Mouse (Mus musculus) stomach, embryonic 14.5 days (tissue): ENCODE data around the gene Ttc3. TPM values are rescaled to one million over a fixed set of nuclear protein-coding genes. Genes with fewer than 3 reads are reported as not detected.
"Not testable (repeated sequence)": the region's sequence is repeated elsewhere in the genome, so short reads cannot be mapped to it uniquely, and the experiment has no call there.

Source experiments
- ATAC-seq: fragments of 200-750 bp; cut with Nextera tagmentation; 2 replicates; pipeline ENCODE4 v1.8.0; 2017; ENCODE audit warnings: low read depth, moderate TSS enrichment; ENCODE audit not compliant: insufficient number of reproducible peaks, insufficient read depth, low FRiP score
- H3K27ac ChIP-seq: fragments of 300-500 bp; sonication (generic); 2 replicates; pipeline ENCODE4 v1.5.1; 2014; ENCODE audit warnings: mild to moderate bottlenecking, low read length, moderate library complexity, mixed read lengths
- H3K27me3 ChIP-seq: fragments of 300-500 bp; sonication (generic); 2 replicates; pipeline ENCODE4 v1.6.1; 2014; ENCODE audit warnings: low read length, control low read depth, mixed read lengths; ENCODE audit not compliant: control insufficient read depth, insufficient read depth
- H3K36me3 ChIP-seq: fragments of 300-500 bp; sonication (generic); 2 replicates; pipeline ENCODE4 v1.6.1; 2014; ENCODE audit warnings: mild to moderate bottlenecking, control low read depth, low read length, moderate library complexity, mixed read lengths; ENCODE audit not compliant: control insufficient read depth, insufficient read depth
- H3K4me1 ChIP-seq: fragments of 300-500 bp; sonication (generic); 2 replicates; pipeline ENCODE4 v1.6.1; 2014; ENCODE audit warnings: low read length, control low read depth, mixed read lengths; ENCODE audit not compliant: control insufficient read depth, insufficient read depth
- H3K4me2 ChIP-seq: fragments of 300-500 bp; sonication (generic); replicated peaks from 2 replicates; pipeline ENCODE4 v1.6.1; 2014; ENCODE audit warnings: low read depth, low read length, control low read depth
- H3K4me3 ChIP-seq: fragments of 300-500 bp; sonication (generic); 2 replicates; pipeline ENCODE4 v1.5.1; 2014; ENCODE audit warnings: low read depth, low read length, control low read depth
- H3K9ac ChIP-seq: fragments of 300-500 bp; sonication (generic); replicated peaks from 2 replicates; pipeline ENCODE4 v1.6.1; 2014; ENCODE audit warnings: low read depth, mild to moderate bottlenecking, control low read depth, low read length, moderate library complexity, mixed read lengths
- H3K9me3 ChIP-seq: fragments of 300-500 bp; sonication (generic); 2 replicates; pipeline ENCODE4 v1.6.1; 2016; ENCODE audit warnings: low read depth, low read length, control low read depth; ENCODE audit not compliant: control insufficient read depth
- WGBS: fragments of 180-500 bp; shearing (Covaris S2); extraction: QIAGEN DNeasy Blood & Tissue Kit; methylation state at CpG from one replicate; pipeline ENCODE4 v1.1.7; 2014; 5-methylcytosine and 5-hydroxymethylcytosine counted together
- polyA plus RNA-seq: library from polyadenylated mRNA; unstranded; fragments of >200 nt; fragmentation: Nextera tagmentation; extraction: Ambion mirVana; gene quantifications from 2 replicates; pipeline ENCODE4 v1.2.1, GENCODE M21; 2014

Ttc3 gene
- polyA plus RNA-seq, 1 experiment from 2014 or later = 308 TPM

DNA sequence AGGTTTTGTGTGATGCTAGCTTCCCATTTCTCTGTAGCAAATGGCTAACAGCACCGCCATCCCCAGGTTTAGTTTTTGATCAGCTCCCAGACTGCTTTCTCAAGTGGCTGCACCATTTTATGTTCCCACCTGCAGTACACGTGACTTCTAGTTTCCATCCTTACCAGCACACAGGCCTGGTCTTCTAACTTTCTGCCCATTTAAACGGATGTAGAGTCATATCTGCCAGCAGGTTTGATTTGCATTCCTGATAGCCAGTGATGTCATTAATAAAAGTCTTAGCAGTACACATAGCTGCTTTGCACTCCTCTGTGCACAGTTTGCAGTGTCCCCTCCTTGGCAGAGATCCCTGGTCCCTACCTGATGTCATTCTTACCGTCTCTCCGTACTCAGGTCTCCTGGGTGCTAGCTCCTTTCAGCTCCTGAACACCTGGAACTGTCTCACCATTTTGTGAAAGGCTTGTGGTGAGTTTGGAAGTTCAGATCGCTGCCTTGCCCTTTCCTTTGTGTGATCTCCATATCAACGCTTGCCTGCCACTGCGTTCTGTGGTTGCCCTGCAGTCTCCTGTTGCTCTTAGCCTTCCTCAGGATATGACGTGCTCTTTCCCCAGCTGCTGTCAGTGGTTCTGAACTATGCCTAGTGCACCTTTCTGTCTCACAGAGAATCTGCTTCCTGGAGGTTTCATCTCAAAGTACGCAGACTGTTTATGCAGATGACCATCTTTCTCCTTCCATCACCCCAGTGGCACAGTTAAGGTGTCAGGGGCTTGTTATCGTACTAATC is 114.5 kb downstream of the Ttc3 start:
- Histone ChIP-seq H3K27me3 (no peaks in the 10 kb centered on the region), H3K4me2 (no peak overlapping the region), H3K4me3 (no peak overlapping the region), H3K36me3 (no peaks in the 10 kb centered on the region), H3K9ac (no peak overlapping the region), H3K4me1 (no peaks in the 10 kb centered on the region), H3K27ac (no peak overlapping the region), H3K9me3 (no peaks in the 10 kb centered on the region)
- no peak for ATAC-seq
- WGBS = 81% methylated on average over 11 of the region's 11 CpGs

GRCm38 (mm10) chr16:94487341-94487740 is 116.9 kb downstream of the Ttc3 start:
- no peak overlapping the region for H3K27ac ChIP-seq
- no peak overlapping the region for H3K4me2 ChIP-seq
- H3K9ac ChIP-seq = no peak overlapping the region
- no peak for ATAC-seq
- H3K9me3 ChIP-seq = no peaks in the 10 kb centered on the region
- H3K4me1 ChIP-seq = no peaks in the 10 kb centered on the region
- H3K27me3 ChIP-seq = no peaks in the 10 kb centered on the region
- WGBS = 69% methylated on average over 5 of the region's 5 CpGs
- H3K4me3 ChIP-seq = no peak overlapping the region
- no peaks in the 10 kb centered on the region for H3K36me3 ChIP-seq

- no peak overlapping the region for H3K27ac ChIP-seq
- no peak overlapping the region for H3K9ac ChIP-seq
- H3K9me3 ChIP-seq = no peaks in the 10 kb centered on the region
- no peaks in the 10 kb centered on the region for H3K4me1 ChIP-seq
- no peak overlapping the region for H3K4me2 ChIP-seq
- no peak overlapping the region for H3K4me3 ChIP-seq
- H3K27me3 ChIP-seq = no peaks in the 10 kb centered on the region
- ATAC-seq = no peak
- no peaks in the 10 kb centered on the region for H3K36me3 ChIP-seq
- WGBS = 91% methylated on average over 5 of the region's 5 CpGs
Measured at GRCm38 (mm10) chr16:94489326-94489725, 118.9 kb downstream of the Ttc3 start.

DNA sequence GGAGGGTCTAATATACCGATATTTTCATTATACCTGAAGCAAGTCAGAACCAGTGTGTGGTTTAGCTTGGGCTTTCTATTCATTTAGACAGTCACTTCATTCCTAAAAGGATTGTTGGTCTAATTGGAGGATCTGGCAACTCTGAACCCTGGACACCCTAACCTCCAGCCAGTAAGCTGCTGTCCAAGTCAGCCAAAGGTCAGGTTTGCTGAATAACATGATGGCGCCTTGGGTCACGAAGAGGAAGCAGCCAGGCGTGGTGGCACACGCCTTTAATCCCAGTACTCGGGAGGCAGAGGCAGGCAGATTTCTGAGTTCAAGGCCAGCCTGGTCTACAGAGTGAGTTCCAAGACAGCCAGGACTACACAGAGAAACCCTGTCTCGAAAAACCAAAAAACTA is 126.8 kb downstream of the Ttc3 start:
- peaks cover 41% of the 10 kb centered on the region for H3K36me3 ChIP-seq
- 95% methylated on average over 7 of the region's 7 CpGs for WGBS

GRCm38 (mm10) chr16:94497911-94498310 is 127.5 kb downstream of the Ttc3 start:
- Histone ChIP-seq H3K4me1 (no peaks in the 10 kb centered on the region), H3K27ac (no peak overlapping the region), H3K9me3 (no peaks in the 10 kb centered on the region), H3K27me3 (no peaks in the 10 kb centered on the region), H3K36me3 (peaks cover 41% of the 10 kb centered on the region), H3K4me3 (no peak overlapping the region), H3K9ac (no peak overlapping the region), H3K4me2 (no peak overlapping the region)
- WGBS = 80% methylated on average over 5 of the region's 5 CpGs
- no peak for ATAC-seq

More for the DNA sequence above, 126.8 kb downstream of the Ttc3 start:
- not testable (repeated sequence) for H3K4me2 ChIP-seq, H3K27ac ChIP-seq, H3K27me3 ChIP-seq, ATAC-seq, H3K4me1 ChIP-seq, H3K4me3 ChIP-seq, H3K9me3 ChIP-seq, H3K9ac ChIP-seq

DNA sequence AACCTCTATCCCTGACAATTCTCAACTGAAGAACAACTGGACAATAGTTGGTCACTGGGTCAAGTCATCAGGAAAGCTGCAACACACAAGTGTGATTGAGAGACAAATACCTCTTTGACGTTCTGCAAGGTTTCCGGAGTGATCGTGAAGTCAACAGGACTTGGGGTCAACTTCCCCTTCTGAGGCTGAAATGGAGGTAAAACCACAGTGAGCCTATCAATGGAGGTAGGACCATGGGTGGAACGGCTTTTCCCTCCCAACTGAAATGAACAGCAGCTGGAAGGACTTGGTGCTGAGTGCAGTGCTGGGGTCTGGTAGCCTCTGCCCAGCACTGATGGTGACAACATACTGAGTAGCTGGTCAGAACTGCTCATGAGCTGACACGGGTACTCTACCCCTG is 133.8 kb downstream of the Ttc3 start:
- 91% methylated on average over 5 of the region's 5 CpGs for WGBS
- no peak overlapping the region for H3K27ac ChIP-seq
- no peak overlapping the region for H3K4me3 ChIP-seq
- H3K36me3 ChIP-seq = peaks cover 52% of the 10 kb centered on the region
- no peaks in the 10 kb centered on the region for H3K9me3 ChIP-seq
- H3K4me1 ChIP-seq = no peaks in the 10 kb centered on the region
- no peak overlapping the region for H3K9ac ChIP-seq
- no peaks in the 10 kb centered on the region for H3K27me3 ChIP-seq
- ATAC-seq = no peak
- H3K4me2 ChIP-seq = no peak overlapping the region

DNA sequence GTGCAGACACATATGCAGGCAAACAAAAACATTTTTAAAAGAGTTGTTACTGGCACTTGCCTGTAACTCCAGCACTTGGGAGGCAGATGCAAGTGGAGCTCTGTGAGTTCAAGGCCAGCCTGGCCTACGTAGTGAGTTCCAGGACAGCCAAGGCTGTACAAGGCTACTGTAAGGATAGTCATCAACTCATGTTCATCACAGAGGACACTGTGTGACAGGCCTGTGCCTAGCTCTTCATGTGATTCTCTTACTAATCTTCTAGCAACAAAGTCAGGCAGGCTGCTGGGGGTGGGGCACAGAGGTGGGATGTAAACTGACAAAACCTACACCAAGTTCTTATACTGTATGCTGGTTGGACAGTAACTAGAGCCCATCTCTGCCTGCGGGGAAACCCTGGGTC is 136.7 kb downstream of the Ttc3 start:
- peaks cover 38% of the 10 kb centered on the region for H3K36me3 ChIP-seq
- WGBS = 87% methylated on average over 2 of the region's 2 CpGs

DNA sequence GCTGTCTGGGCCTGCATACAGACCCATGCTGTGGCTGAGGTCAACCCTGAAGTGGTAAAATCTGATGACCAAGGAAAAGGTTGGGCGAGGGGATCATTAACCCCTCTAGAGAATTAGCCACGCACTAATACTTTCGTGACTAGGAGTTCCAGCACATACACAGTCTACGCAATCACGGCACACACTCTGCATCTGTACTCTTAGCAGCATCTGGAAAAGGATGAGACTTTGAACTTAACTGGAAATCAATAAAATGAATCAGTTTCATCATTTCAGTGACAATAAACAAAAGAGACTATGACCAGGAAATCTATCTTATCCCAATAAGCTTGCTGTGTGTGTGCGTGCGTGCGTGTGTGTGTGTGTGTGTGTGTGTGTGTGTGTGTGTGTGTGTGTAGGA is 138.4 kb downstream of the Ttc3 start:
- Histone ChIP-seq H3K4me1 (no peaks in the 10 kb centered on the region), H3K9ac (no peak overlapping the region), H3K4me2 (no peak overlapping the region), H3K27ac (no peak overlapping the region), H3K9me3 (no peaks in the 10 kb centered on the region), H3K4me3 (no peak overlapping the region), H3K36me3 (peaks cover 33% of the 10 kb centered on the region), H3K27me3 (no peaks in the 10 kb centered on the region)
- 84% methylated on average over 8 of the region's 8 CpGs for WGBS
- ATAC-seq = no peak

More for the DNA sequence above, 136.7 kb downstream of the Ttc3 start:
- ATAC-seq = no peak
- Histone ChIP-seq H3K27me3 (no peaks in the 10 kb centered on the region), H3K4me3 (no peak overlapping the region), H3K4me2 (no peak overlapping the region), H3K9me3 (no peaks in the 10 kb centered on the region), H3K4me1 (no peaks in the 10 kb centered on the region), H3K9ac (no peak overlapping the region), H3K27ac (no peak overlapping the region)

DNA sequence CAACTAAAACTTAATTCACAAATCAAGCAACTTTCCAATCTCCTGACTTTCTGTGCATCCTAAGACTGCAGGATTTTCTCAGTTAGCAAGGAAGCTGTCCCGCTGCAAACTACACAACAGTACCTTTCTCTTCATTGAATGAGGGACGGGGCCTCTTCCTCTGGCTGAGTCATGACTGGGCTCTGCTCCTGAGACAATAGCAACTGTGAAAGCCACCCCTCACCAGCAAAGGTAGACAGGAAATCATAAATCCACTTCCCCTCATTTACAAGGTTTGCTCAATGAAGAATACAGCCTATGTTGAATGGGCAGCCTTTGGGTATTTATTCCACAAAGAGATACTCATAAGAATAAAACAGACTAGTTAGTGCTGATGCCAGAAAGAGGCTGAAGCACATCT is 139.6 kb downstream of the Ttc3 start:
- Histone ChIP-seq H3K27me3 (no peaks in the 10 kb centered on the region), H3K4me1 (no peaks in the 10 kb centered on the region), H3K4me2 (no peak overlapping the region), H3K9ac (no peak overlapping the region), H3K36me3 (peaks cover 21% of the 10 kb centered on the region), H3K27ac (no peak overlapping the region), H3K4me3 (no peak overlapping the region), H3K9me3 (no peaks in the 10 kb centered on the region)
- 82% methylated on average over 2 of the region's 2 CpGs for WGBS
- no peak for ATAC-seq
